Mouse (Mus musculus) CH12.LX (cell line): Measurements from ENCODE around the gene Olfr160. TPM values are rescaled to one million over a fixed set of nuclear protein-coding genes. Genes with fewer than 3 reads are reported as not detected.

Experiments used
- DNase-seq: peaks from one replicate; pipeline ENCODE4 v3.0.0-alpha.2; 2013; ENCODE audit errors: extremely low read depth
- H3K27ac ChIP-seq: 2 replicates; pipeline ENCODE4 v1.5.1; 2012; ENCODE audit warnings: low read depth, mild to moderate bottlenecking, control low read depth, moderate library complexity; ENCODE audit not compliant: insufficient read depth
- H3K27me3 ChIP-seq: replicated peaks from 2 replicates; pipeline ENCODE3; 2012; ENCODE audit warnings: inconsistent platforms
- H3K36me3 ChIP-seq, 2 experiments: replicated peaks in 1 of 2; 2 replicates each; pipeline versions ENCODE3 to v1.6.1; 2012; ENCODE audit warnings: inconsistent platforms in 1 of 2, low read length in 1 of 2, mild to moderate bottlenecking in 1 of 2, mixed read lengths in 1 of 2, moderate library complexity in 1 of 2; ENCODE audit not compliant: control insufficient read depth in 1 of 2, insufficient read depth in 1 of 2
- H3K4me1 ChIP-seq, 2 experiments: 2 replicates each; pipeline ENCODE4 v1.6.1; 2012; ENCODE audit warnings: inconsistent platforms in 1 of 2, moderate library complexity in 1 of 2; ENCODE audit not compliant: insufficient read depth in 2 of 2, control insufficient read depth in 1 of 2
- H3K4me2 ChIP-seq: 2 replicates; pipeline ENCODE4 v1.6.1; 2012; ENCODE audit warnings: low read depth, mild to moderate bottlenecking, control low read depth; ENCODE audit not compliant: poor library complexity, insufficient read depth, severe bottlenecking
- H3K4me3 ChIP-seq, 3 experiments: fragments of 150-350 bp in 1 of 3; sonication (generic) in 1 of 3; replicated peaks in 1 of 3; 2 replicates each; pipeline versions ENCODE3 to v1.5.1; 2011 to 2012; ENCODE audit warnings: low read depth in 2 of 3, low read length in 2 of 3, mild to moderate bottlenecking in 2 of 3, moderate library complexity in 2 of 3, control low read depth in 1 of 3, improper control_type of control experiment in 1 of 3, inconsistent platforms in 1 of 3, mixed read lengths in 1 of 3; ENCODE audit not compliant: poor library complexity in 1 of 3
- H3K79me2 ChIP-seq: replicated peaks from 2 replicates; pipeline ENCODE4 v1.6.1; 2012; ENCODE audit warnings: mild to moderate bottlenecking, moderate library complexity; ENCODE audit not compliant: control insufficient read depth, poor library complexity, insufficient read depth, severe bottlenecking; ENCODE audit errors: extremely low read depth
- H3K9ac ChIP-seq: 2 replicates; pipeline ENCODE4 v1.6.1; 2012; ENCODE audit warnings: low read depth, mild to moderate bottlenecking, control low read depth, moderate library complexity; ENCODE audit not compliant: insufficient read depth
- H3K9me3 ChIP-seq: replicated peaks from 2 replicates; pipeline ENCODE3; 2012; ENCODE audit warnings: low read length, inconsistent platforms, mixed read lengths
- BHLHE40 ChIP-seq: IDR thresholded peaks from 2 replicates; pipeline ENCODE4 v1.6.1; 2011; ENCODE audit warnings: mild to moderate bottlenecking, low read depth, low read length, improper control_type of control experiment
- CHD2 ChIP-seq: IDR thresholded peaks from 2 replicates; pipeline ENCODE4 v1.6.1; 2011; ENCODE audit warnings: low read length, improper control_type of control experiment
- ELF1 ChIP-seq: IDR thresholded peaks from 2 replicates; pipeline ENCODE4 v1.6.1; 2014; ENCODE audit warnings: low read depth, mild to moderate bottlenecking, inconsistent platforms, low read length, improper control_type of control experiment
- HCFC1 ChIP-seq: IDR thresholded peaks from 2 replicates; pipeline ENCODE4 v1.6.1; 2012; ENCODE audit warnings: low read depth, mild to moderate bottlenecking, inconsistent platforms, low read length, improper control_type of control experiment
- JUND ChIP-seq: conservative IDR thresholded peaks from 2 replicates; pipeline ENCODE4 v1.6.1; 2011; ENCODE audit warnings: low read depth, low read length, improper control_type of control experiment
- MAX ChIP-seq: IDR thresholded peaks from 2 replicates; pipeline ENCODE4 v1.6.1; 2011; ENCODE audit warnings: low read length, improper control_type of control experiment
- MEF2A ChIP-seq: IDR thresholded peaks from 2 replicates; pipeline ENCODE4 v1.6.1; 2014; ENCODE audit warnings: low read depth, mild to moderate bottlenecking, inconsistent platforms, low read length, improper control_type of control experiment, borderline replicate concordance
- MYC ChIP-seq: IDR thresholded peaks from 2 replicates; pipeline ENCODE4 v1.6.1; 2011; ENCODE audit warnings: low read depth, mild to moderate bottlenecking, improper control_type of control experiment, low read length
- PAX5 ChIP-seq: IDR thresholded peaks from 2 replicates; pipeline ENCODE4 v1.6.1; 2012; ENCODE audit warnings: low read length, inconsistent platforms, mixed read lengths
- POLR2A ChIP-seq: IDR thresholded peaks from 2 replicates; pipeline ENCODE4 v1.6.1; 2011; ENCODE audit warnings: low read depth, mild to moderate bottlenecking, improper control_type of control experiment, low read length
- SMC3 ChIP-seq: IDR thresholded peaks from 2 replicates; pipeline ENCODE4 v1.6.1; 2011; ENCODE audit warnings: low read depth, low read length, improper control_type of control experiment
- TCF12 ChIP-seq: IDR thresholded peaks from 2 replicates; pipeline ENCODE4 v1.6.1; 2014; ENCODE audit warnings: low read depth, mild to moderate bottlenecking, inconsistent platforms, low read length, improper control_type of control experiment
- UBTF ChIP-seq: IDR thresholded peaks from 2 replicates; pipeline ENCODE4 v1.6.1; 2012; ENCODE audit warnings: low read depth, mild to moderate bottlenecking, inconsistent platforms, low read length, improper control_type of control experiment, moderate library complexity
- USF2 ChIP-seq: conservative IDR thresholded peaks from 2 replicates; pipeline ENCODE4 v1.6.1; 2011; ENCODE audit warnings: low read depth, low read length, improper control_type of control experiment
- ZC3H11A ChIP-seq: IDR thresholded peaks from 2 replicates; pipeline ENCODE4 v1.6.1; 2012; ENCODE audit warnings: low read depth, mild to moderate bottlenecking, inconsistent platforms, low read length, improper control_type of control experiment
- ZKSCAN1 ChIP-seq: IDR thresholded peaks from 2 replicates; pipeline ENCODE4 v1.6.1; 2012; ENCODE audit warnings: low read depth, inconsistent platforms, low read length, improper control_type of control experiment, borderline replicate concordance
- dilution Hi-C: fragments of 300-500 bp; cut with MboI; formaldehyde crosslinking; loops from 2 replicates; pipeline ENCODE4 v1.14.3; 2020; ENCODE audit warnings: low sequenced_read_pairs; ENCODE audit not compliant: extremely low pct_unique_long_range_greater_than_20kb, extremely low pct_ligation_motif_present
- in situ Hi-C: fragments of 300-500 bp; cut with MboI; formaldehyde crosslinking; loops from 3 replicates; pipeline ENCODE4 v1.14.3; 2019; ENCODE audit warnings: low sequenced_read_pairs, low pct_ligation_motif_present, low pct_unique_long_range_greater_than_20kb, mixed read lengths
- polyA plus RNA-seq: library from polyadenylated mRNA; unstranded; fragments of >175 nt; gene quantifications from 2 replicates; pipeline ENCODE4 v1.2.1, GENCODE M21; 2012; ENCODE audit warnings: low read depth; ENCODE audit not compliant: insufficient read length
- total RNA-seq, 2 experiments: library from RNA; depleted of rRNA; stranded (reverse); fragments of 300-350 nt in 1 of 2; fragments of >200 nt in 1 of 2; gene quantifications; 2 replicates each; pipeline ENCODE4 v1.2.3; 2012 to 2014

Olfr160 gene
- total and polyA plus RNA-seq, 3 experiments: not detected

GRCm38 (mm10) chr9:37670261-37670660 is 45.8 kb downstream of the Olfr160 start:
- no peak overlapping the region for H3K4me2 ChIP-seq
- peaks cover 4 to 7% of the 10 kb centered on the region in 2 experiments; a peak in 2 of 4 replicates for H3K4me1 ChIP-seq
- H3K4me3 ChIP-seq: no peak overlapping the region
- peaks cover 3% of the 10 kb centered on the region for H3K9me3 ChIP-seq
- in situ Hi-C loops: no loop called here
- no peak for DNase-seq
- no peak overlapping the region for H3K27ac ChIP-seq
- no peaks in the 10 kb centered on the region for H3K36me3 ChIP-seq
- H3K27me3 ChIP-seq: no peaks in the 10 kb centered on the region
- no peaks in the 10 kb centered on the region for H3K79me2 ChIP-seq
- no peak overlapping the region for H3K9ac ChIP-seq
- dilution Hi-C loops: no loop called here
- TF ChIP-seq PAX5 (no peak), ZC3H11A (no peak), ELF1 (no peak)

- Histone ChIP-seq H3K9me3 (peaks cover 3% of the 10 kb centered on the region), H3K4me1 (peaks cover 4 to 7% of the 10 kb centered on the region in 2 experiments; a peak in 2 of 4 replicates), H3K79me2 (no peaks in the 10 kb centered on the region), H3K27ac (no peak overlapping the region), H3K27me3 (no peaks in the 10 kb centered on the region), H3K4me3 (no peak overlapping the region), H3K36me3 (no peaks in the 10 kb centered on the region), H3K9ac (no peak overlapping the region), H3K4me2 (no peak overlapping the region)
- in situ Hi-C loops (no loop called here), dilution Hi-C loops (no loop called here)
- no peak for DNase-seq
- no peak for TF ChIP-seq HCFC1
- no peak for TF ChIP-seq MEF2A
- TF ChIP-seq POLR2A: no peak
- TF ChIP-seq USF2: no peak
- TF ChIP-seq SMC3: no peak
- no peak for TF ChIP-seq JUND
Measured at GRCm38 (mm10) chr9:37669678-37670077, 46.4 kb downstream of the Olfr160 start.

GRCm38 (mm10) chr9:37669115-37669514 is 46.9 kb downstream of the Olfr160 start, which contains the start of gene Panx3:
Gene Panx3, minus strand, starts transcription at chr9:37669235.
- TF ChIP-seq CHD2: no peak
- no peak for TF ChIP-seq USF2
- TF ChIP-seq MYC: no peak
- TF ChIP-seq BHLHE40: no peak
- no peak for TF ChIP-seq POLR2A
- no peak for TF ChIP-seq UBTF
- no peak for TF ChIP-seq TCF12
- TF ChIP-seq JUND: no peak
- no peak for TF ChIP-seq MAX
- TF ChIP-seq PAX5: no peak
- no peak for TF ChIP-seq ZKSCAN1
- TF ChIP-seq ZC3H11A: no peak
- Histone ChIP-seq H3K4me2 (no peak within 1 kb of the TSS), H3K27me3 (no peaks in the 10 kb centered on the region), H3K79me2 (no peaks in the 10 kb centered on the region), H3K4me3 (no peak within 1 kb of the TSS), H3K9me3 (peaks cover 3% of the 10 kb centered on the region), H3K9ac (no peak within 1 kb of the TSS), H3K36me3 (no peaks in the 10 kb centered on the region), H3K4me1 (peaks cover 4 to 7% of the 10 kb centered on the region in 2 experiments; a peak in 2 of 4 replicates), H3K27ac (no peak within 1 kb of the TSS)
- no peak for DNase-seq
- dilution Hi-C loops: no loop called here
- in situ Hi-C loops: no loop called here
